32 mouse cellular contexts compared by ENCODE assay signal in genomic region chr11:33829774-33830173, GRCm38 (mm10).
A peak's percentile ranks its signal among the peaks of the same experiment; 100 is the strongest.
DNase-seq lines count a peak whose midpoint lies in the region; ATAC-seq lines count a peak whose summit lies in the region.
"Had no signal": no experiment of that assay in that cellular context is flagged by ENCODE, and none has a peak within 500 bp of the region (broad histone marks: within the 10 kb centered on the region; RNA-seq: fewer than 3 reads in every experiment).

No protein-coding gene starts in this region.

- H3K27me3 ChIP-seq in kidney, embryonic 14.5 days (ENCODE audit: control insufficient read depth, insufficient read depth, low read length), result no peaks in the 10 kb centered on the region
- no peaks in the 10 kb centered on the region for H3K27me3 ChIP-seq in midbrain, embryonic 11.5 days (ENCODE audit: control insufficient read depth, insufficient read depth, low read length)
- H3K27me3 ChIP-seq: embryonic facial prominence, embryonic 12.5 days; hindbrain, embryonic 12.5 days; limb, embryonic 15.5 days; midbrain, embryonic 12.5 days had no signal

- ATAC-seq in kidney, embryonic 14.5 days (ENCODE audit: low FRiP score, low TSS enrichment), result 0 out of 2 replicates have a peak, but pooled peaks have one; percentile 24
- no peak; the same call in 1 of the 2 replicates for ATAC-seq in midbrain, embryonic 11.5 days (ENCODE audit: low FRiP score)
- no peak for ATAC-seq in monocyte, adult 5-6 weeks (replicated peaks; ENCODE audit: insufficient number of reproducible peaks, low FRiP score, low TSS enrichment, poor library complexity, severe bottlenecking)
- ATAC-seq: forebrain, embryonic 14.5 days; inflammation-experienced regulatory T-cells, adult 6 months had no signal

- no peaks in the 10 kb centered on the region for H3K36me3 ChIP-seq in kidney, embryonic 14.5 days (ENCODE audit: control insufficient read depth, insufficient read depth, low read length)
- no peaks in the 10 kb centered on the region for H3K36me3 ChIP-seq in midbrain, embryonic 11.5 days (ENCODE audit: control insufficient read depth, insufficient read depth, low read length)
- H3K36me3 ChIP-seq: embryonic facial prominence, embryonic 12.5 days; hindbrain, embryonic 12.5 days; limb, embryonic 15.5 days; midbrain, embryonic 12.5 days had no signal

- H3K4me1 ChIP-seq in kidney, embryonic 14.5 days (ENCODE audit: control insufficient read depth, insufficient read depth, low read length), result no peaks in the 10 kb centered on the region
- no peaks in the 10 kb centered on the region for H3K4me1 ChIP-seq in midbrain, embryonic 11.5 days (ENCODE audit: control insufficient read depth, insufficient read depth, low read length)
- H3K4me1 ChIP-seq: embryonic facial prominence, embryonic 12.5 days had no signal

- no peak for DNase-seq in kidney, adult 8-10 months
- peak; percentile 19 for DNase-seq in testis, postnatal 14 days (ENCODE audit: low spot score)
- no peak for DNase-seq in testis, postnatal 10 days (ENCODE audit: low spot score)
- DNase-seq in induced T-regulatory cell, adult 2 months (ENCODE audit: low read depth), result peak; percentile 4
- DNase-seq in layer of hippocampus, postnatal 25 days (ENCODE audit: extremely low spot score in 1 of 2, low spot score in 1 of 2), result no peak
- DNase-seq in midbrain, embryonic 11.5 days (ENCODE audit: low spot score, missing footprints), result no peak
- DNase-seq: adrenal gland, postnatal 10 days; cerebellum, adult 11 months; cerebellum, adult 9-10 months; embryo, embryonic 11 days; gastrocnemius, postnatal 14 days; heart, adult 11 months; heart, postnatal 36 days; kidney, adult 11 months; kidney, postnatal 14 days; lung, adult 2 months; lung, postnatal 14 days; retina, postnatal 1 day; right cerebral cortex, postnatal 14 days; thymus, adult 2 months; thymus, postnatal 36 days had no signal

- no peak overlapping the region for H3K9ac ChIP-seq in kidney, embryonic 14.5 days (ENCODE audit: low read depth, low read length)
- H3K9ac ChIP-seq in midbrain, embryonic 11.5 days (ENCODE audit: low read length), result no peak overlapping the region
- H3K9ac ChIP-seq: embryonic facial prominence, embryonic 12.5 days; hindbrain, embryonic 12.5 days; limb, embryonic 15.5 days; liver, embryonic 14.5 days; midbrain, embryonic 12.5 days had no signal

- no peaks in the 10 kb centered on the region for H3K9me3 ChIP-seq in kidney, embryonic 14.5 days (ENCODE audit: control insufficient read depth, low read length)
- no peaks in the 10 kb centered on the region for H3K9me3 ChIP-seq in midbrain, embryonic 11.5 days (ENCODE audit: control insufficient read depth, low read length)
- H3K9me3 ChIP-seq: embryonic facial prominence, embryonic 12.5 days; hindbrain, embryonic 12.5 days; limb, embryonic 15.5 days; midbrain, embryonic 12.5 days had no signal

- H3K27ac ChIP-seq in kidney, embryonic 14.5 days (ENCODE audit: low read depth, low read length), result no peak overlapping the region
- H3K27ac ChIP-seq in midbrain, embryonic 11.5 days (ENCODE audit: low read depth, low read length), result no peak overlapping the region
- H3K27ac ChIP-seq: embryonic facial prominence, embryonic 12.5 days; hindbrain, embryonic 12.5 days; left cerebral cortex, adult 2 months; limb, embryonic 15.5 days; liver, embryonic 14.5 days; midbrain, embryonic 12.5 days had no signal

- H3K4me2 ChIP-seq in kidney, embryonic 14.5 days (replicated peaks; ENCODE audit: low read depth, low read length), result no peak overlapping the region
- H3K4me2 ChIP-seq in midbrain, embryonic 11.5 days, result no peak overlapping the region
- H3K4me2 ChIP-seq: embryonic facial prominence, embryonic 12.5 days; heart, embryonic 11.5 days; hindbrain, embryonic 12.5 days; limb, embryonic 15.5 days; midbrain, embryonic 12.5 days had no signal

- no peak overlapping the region for H3K4me3 ChIP-seq in kidney, embryonic 14.5 days (ENCODE audit: low read length)
- H3K4me3 ChIP-seq in midbrain, embryonic 11.5 days (ENCODE audit: low read depth, low read length), result no peak overlapping the region
- H3K4me3 ChIP-seq: embryonic facial prominence, embryonic 12.5 days; hindbrain, embryonic 12.5 days; left cerebral cortex, adult 2 months; limb, embryonic 15.5 days; midbrain, embryonic 12.5 days had no signal

- 64% methylated on average over 2 of the region's 2 CpGs for WGBS in kidney, embryonic 14.5 days
- 83% methylated on average over 2 of the region's 2 CpGs for WGBS in midbrain, embryonic 11.5 days

Comparison
In these comparisons a context has a peak if more than half of its experiments do, and no peak if none do; other contexts are left out.
1. DNase-seq: peak in testis, postnatal 14 days (single experiment) and induced T-regulatory cell, adult 2 months (single experiment); none in kidney, adult 8-10 months (0 of 2), testis, postnatal 10 days (single experiment), layer of hippocampus, postnatal 25 days (0 of 2) and midbrain, embryonic 11.5 days (single experiment).